ENCODE assay signal across 14 mouse cellular contexts in genomic region chr6:100505506-100506247, GRCm38 (mm10).
A peak's percentile ranks its signal among the peaks of the same experiment; 100 is the strongest.
DNase-seq lines count a peak whose midpoint lies in the region; ATAC-seq lines count a peak whose summit lies in the region.
"Had no signal": no experiment of that assay in that cellular context is flagged by ENCODE, and none has a peak within 500 bp of the region (broad histone marks: within the 10 kb centered on the region; RNA-seq: fewer than 3 reads in every experiment).

No protein-coding gene starts in this region.

- no peak for DNase-seq in midbrain, embryonic 10.5 days (ENCODE audit: low spot score)
- DNase-seq in adipocyte (ENCODE audit: low spot score): peak; percentile 44
- DNase-seq in hindbrain, embryonic 14.5 days (ENCODE audit: low spot score): peak; percentile 40
- no peak for DNase-seq in spleen, postnatal 14 days (ENCODE audit: low spot score in 2 of 2)
- no peak for DNase-seq in cerebellum, postnatal 10 days
- DNase-seq: cerebellum, postnatal 36 days; liver; thymus, postnatal 4 days had no signal

- no peak overlapping the region for H3K9ac ChIP-seq in midbrain, embryonic 12.5 days (replicated peaks)
- H3K9ac ChIP-seq in hindbrain, embryonic 14.5 days: no peak overlapping the region
- no peak overlapping the region for H3K9ac ChIP-seq in neural tube, embryonic 15.5 days (replicated peaks)
- H3K9ac ChIP-seq: hindbrain, embryonic 15.5 days had no signal

- no peaks in the 10 kb centered on the region for H3K36me3 ChIP-seq in midbrain, embryonic 12.5 days
- H3K36me3 ChIP-seq in midbrain, embryonic 10.5 days: no peaks in the 10 kb centered on the region
- H3K36me3 ChIP-seq in hindbrain, embryonic 14.5 days (replicated peaks; ENCODE audit: control insufficient read depth, insufficient read depth): no peaks in the 10 kb centered on the region
- H3K36me3 ChIP-seq in neural tube, embryonic 15.5 days: no peaks in the 10 kb centered on the region
- H3K36me3 ChIP-seq: hindbrain, embryonic 15.5 days had no signal

- ATAC-seq in midbrain, embryonic 12.5 days (ENCODE audit: low FRiP score, low read depth): peak; percentile 44
- ATAC-seq in hindbrain, embryonic 14.5 days (ENCODE audit: low FRiP score): peak; percentile 61; the same call in 1 of the 2 replicates
- peak; percentile 31; the same call in 1 of the 2 replicates for ATAC-seq in neural tube, embryonic 15.5 days (ENCODE audit: low FRiP score)

- 65% methylated on average over 15 of the region's 15 CpGs for WGBS in midbrain, embryonic 12.5 days
- 85% methylated on average over 15 of the region's 15 CpGs for WGBS in midbrain, embryonic 10.5 days
- WGBS in hindbrain, embryonic 14.5 days: 36% methylated on average over 15 of the region's 15 CpGs
- WGBS in neural tube, embryonic 15.5 days: 44% methylated on average over 15 of the region's 15 CpGs

- no peak overlapping the region for H3K4me2 ChIP-seq in midbrain, embryonic 12.5 days (replicated peaks)
- no peak overlapping the region for H3K4me2 ChIP-seq in hindbrain, embryonic 14.5 days (replicated peaks)
- no peak overlapping the region for H3K4me2 ChIP-seq in neural tube, embryonic 15.5 days
- H3K4me2 ChIP-seq: heart, embryonic 11.5 days; hindbrain, embryonic 15.5 days had no signal

- H3K4me1 ChIP-seq in midbrain, embryonic 12.5 days: peaks cover 7% of the 10 kb centered on the region; the same call in 1 of the 2 replicates
- peaks cover 25% of the 10 kb centered on the region for H3K4me1 ChIP-seq in midbrain, embryonic 10.5 days
- H3K4me1 ChIP-seq in hindbrain, embryonic 14.5 days (replicated peaks; ENCODE audit: control insufficient read depth, insufficient read depth, low read length): peaks cover 15% of the 10 kb centered on the region; the same call in 1 of the 2 replicates
- peaks cover 21% of the 10 kb centered on the region for H3K4me1 ChIP-seq in neural tube, embryonic 15.5 days

- no peak overlapping the region for H3K4me3 ChIP-seq in midbrain, embryonic 12.5 days
- H3K4me3 ChIP-seq in midbrain, embryonic 10.5 days: no peak overlapping the region
- no peak overlapping the region for H3K4me3 ChIP-seq in hindbrain, embryonic 14.5 days (replicated peaks; ENCODE audit: low read length)
- no peak overlapping the region for H3K4me3 ChIP-seq in neural tube, embryonic 15.5 days (replicated peaks)
- H3K4me3 ChIP-seq: erythroblast, embryonic 14.5 days; hindbrain, embryonic 15.5 days had no signal

- H3K9me3 ChIP-seq in midbrain, embryonic 12.5 days: no peaks in the 10 kb centered on the region
- H3K9me3 ChIP-seq in midbrain, embryonic 10.5 days (replicated peaks): no peaks in the 10 kb centered on the region
- no peaks in the 10 kb centered on the region for H3K9me3 ChIP-seq in hindbrain, embryonic 14.5 days (ENCODE audit: control insufficient read depth, low read length)
- H3K9me3 ChIP-seq in neural tube, embryonic 15.5 days (replicated peaks): no peaks in the 10 kb centered on the region
- H3K9me3 ChIP-seq: hindbrain, embryonic 15.5 days had no signal

- no peak overlapping the region; the same call in 1 of the 2 replicates for H3K27ac ChIP-seq in midbrain, embryonic 12.5 days (replicated peaks)
- no peak overlapping the region for H3K27ac ChIP-seq in midbrain, embryonic 10.5 days (replicated peaks)
- H3K27ac ChIP-seq in hindbrain, embryonic 14.5 days: no peak overlapping the region
- H3K27ac ChIP-seq in neural tube, embryonic 15.5 days (replicated peaks): no peak overlapping the region
- H3K27ac ChIP-seq: hindbrain, embryonic 15.5 days; kidney, postnatal 0 days had no signal

- peaks cover 40% of the 10 kb centered on the region for H3K27me3 ChIP-seq in midbrain, embryonic 12.5 days
- peaks cover 85% of the 10 kb centered on the region for H3K27me3 ChIP-seq in midbrain, embryonic 10.5 days (ENCODE audit: low read depth, poor library complexity, severe bottlenecking)
- H3K27me3 ChIP-seq in hindbrain, embryonic 14.5 days (ENCODE audit: control insufficient read depth, insufficient read depth, low read length): peaks cover 10% of the 10 kb centered on the region; the same call in 1 of the 2 replicates
- H3K27me3 ChIP-seq in neural tube, embryonic 15.5 days (replicated peaks): peaks cover 9% of the 10 kb centered on the region; the same call in 1 of the 2 replicates

Comparison
In these comparisons a context has a peak if more than half of its experiments do, and no peak if none do; other contexts are left out.
1. DNase-seq: peak in adipocyte (single experiment) and hindbrain, embryonic 14.5 days (single experiment); none in midbrain, embryonic 10.5 days (single experiment), spleen, postnatal 14 days (0 of 2) and cerebellum, postnatal 10 days (0 of 2).
2. Peak in every context shown above with its lines, with median percentiles within 50 percentile points of each other: ATAC-seq.